Mouse (Mus musculus): ENCODE measurements around the gene Ptgis. TPM values are rescaled to one million over a fixed set of nuclear protein-coding genes. Genes with fewer than 3 reads are reported as not detected.

Gene Ptgis
- polyA plus RNA-seq, 2 experiments, result 31.2 to 37.7 TPM

DNA sequence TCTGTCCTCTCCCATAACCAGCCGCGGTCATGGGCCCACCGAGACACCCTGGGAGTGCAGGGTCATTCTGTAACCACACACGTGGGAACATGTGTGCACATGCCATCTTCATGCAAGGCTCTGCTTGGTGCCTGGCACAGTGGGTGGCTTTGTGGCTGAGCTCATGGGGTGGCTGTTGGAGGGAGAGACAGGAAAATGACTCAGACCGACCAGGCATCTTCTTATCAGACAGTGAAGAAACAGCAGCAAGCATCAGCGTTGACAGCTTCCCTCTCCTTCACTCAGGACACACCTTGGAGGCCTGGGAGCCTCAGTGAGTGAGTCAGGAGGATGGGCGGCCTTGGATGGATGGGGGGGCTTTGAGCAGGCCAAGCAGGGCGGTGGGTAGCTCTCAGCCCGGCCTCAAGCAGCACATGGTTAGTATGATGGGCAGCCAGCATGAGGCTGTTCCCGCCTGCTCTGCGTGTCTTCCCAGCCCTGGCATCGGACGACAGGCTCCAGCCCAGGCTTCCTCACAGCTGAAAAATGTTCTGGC lies 32.9 kb upstream of the Ptgis start:
- no peak overlapping the region for H3K4me3 ChIP-seq (replicated peaks; ENCODE audit: low read length)
- no peaks in the 10 kb centered on the region for H3K9me3 ChIP-seq (ENCODE audit: control insufficient read depth, low read length)
- 80% methylated on average over 13 of the region's 13 CpGs for WGBS
- H3K27me3 ChIP-seq (ENCODE audit: control insufficient read depth, insufficient read depth, low read length), result no peaks in the 10 kb centered on the region
- no peak overlapping the region for H3K9ac ChIP-seq (ENCODE audit: low read depth, low read length, severe bottlenecking)
- H3K27ac ChIP-seq (replicated peaks; ENCODE audit: low read depth, low read length), result no peak overlapping the region
- ATAC-seq (ENCODE audit: low FRiP score, low read depth), result no peak
- TF ChIP-seq POLR2A (IDR thresholded peaks at IDR 0.05; ENCODE audit: borderline replicate concordance, extremely low read depth, insufficient read depth, insufficient read length), result no peak
- H3K4me1 ChIP-seq (ENCODE audit: control insufficient read depth, insufficient read depth, low read length), result no peaks in the 10 kb centered on the region
- DNase-seq (ENCODE audit: low spot score), result no peak
- no peaks in the 10 kb centered on the region for H3K36me3 ChIP-seq (ENCODE audit: control insufficient read depth, insufficient read depth, low read length)
- H3K4me2 ChIP-seq (replicated peaks; ENCODE audit: low read depth, low read length, severe bottlenecking), result no peak overlapping the region

DNA sequence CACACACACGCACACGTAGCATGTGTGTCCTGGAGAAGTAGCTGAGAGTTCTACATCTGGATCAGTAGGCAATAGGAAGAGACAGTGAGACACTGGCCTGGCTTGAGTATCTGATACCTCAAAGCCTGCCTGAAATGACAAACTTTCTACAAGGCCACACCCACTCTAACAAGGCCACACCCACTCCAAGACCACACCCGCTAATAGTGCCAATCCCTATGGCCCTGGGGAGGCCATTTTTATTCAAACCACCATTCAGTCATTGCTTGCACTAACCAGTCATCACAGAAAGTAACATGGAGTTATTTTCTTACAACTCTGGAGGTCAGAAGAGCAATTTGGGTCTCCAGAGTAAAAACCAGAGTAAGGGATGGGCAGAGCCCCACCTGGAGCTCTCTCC lies 32.3 kb upstream of the Ptgis start:
- ATAC-seq (ENCODE audit: low FRiP score, low read depth), result no peak
- no peaks in the 10 kb centered on the region for H3K4me1 ChIP-seq (ENCODE audit: control insufficient read depth, insufficient read depth, low read length)
- H3K36me3 ChIP-seq (ENCODE audit: control insufficient read depth, insufficient read depth, low read length), result no peaks in the 10 kb centered on the region
- no peak for DNase-seq (ENCODE audit: low spot score)
- no peaks in the 10 kb centered on the region for H3K27me3 ChIP-seq (ENCODE audit: control insufficient read depth, insufficient read depth, low read length)
- no peak overlapping the region for H3K9ac ChIP-seq (ENCODE audit: low read depth, low read length, severe bottlenecking)
- no peak for TF ChIP-seq POLR2A (IDR thresholded peaks at IDR 0.05; ENCODE audit: borderline replicate concordance, extremely low read depth, insufficient read depth, insufficient read length)
- no peak overlapping the region for H3K4me3 ChIP-seq (replicated peaks; ENCODE audit: low read length)
- no peak overlapping the region for H3K4me2 ChIP-seq (replicated peaks; ENCODE audit: low read depth, low read length, severe bottlenecking)
- 84% methylated on average over 3 of the region's 3 CpGs for WGBS
- no peak overlapping the region for H3K27ac ChIP-seq (replicated peaks; ENCODE audit: low read depth, low read length)
- H3K9me3 ChIP-seq (ENCODE audit: control insufficient read depth, low read length), result no peaks in the 10 kb centered on the region

DNA sequence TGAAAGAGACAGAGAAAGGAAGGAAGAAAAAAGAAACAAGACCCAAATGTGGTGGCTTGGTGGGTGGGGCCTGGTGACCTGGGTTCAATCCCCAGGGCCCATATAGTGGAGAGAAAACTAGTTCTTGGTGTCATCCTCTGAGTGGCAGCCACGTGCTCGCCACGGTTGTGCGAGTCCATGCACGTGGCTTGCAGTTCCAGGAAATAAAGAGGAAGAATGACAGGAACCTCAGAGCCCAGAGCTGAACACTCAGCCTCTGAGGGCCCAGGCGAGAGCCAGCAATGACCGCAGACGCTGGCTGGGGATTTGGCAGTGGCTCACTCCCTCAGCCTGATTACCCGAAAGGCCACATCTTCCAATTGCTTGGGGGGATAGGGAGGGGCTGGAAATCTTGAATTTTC lies 30.7 kb upstream of the Ptgis start:
- 83% methylated on average over 9 of the region's 9 CpGs for WGBS
- Histone ChIP-seq H3K27ac (replicated peaks; ENCODE audit: low read depth, low read length) (no peak overlapping the region), H3K27me3 (ENCODE audit: control insufficient read depth, insufficient read depth, low read length) (no peaks in the 10 kb centered on the region), H3K4me3 (replicated peaks; ENCODE audit: low read length) (no peak overlapping the region), H3K36me3 (ENCODE audit: control insufficient read depth, insufficient read depth, low read length) (no peaks in the 10 kb centered on the region), H3K9me3 (ENCODE audit: control insufficient read depth, low read length) (no peaks in the 10 kb centered on the region), H3K9ac (ENCODE audit: low read depth, low read length, severe bottlenecking) (no peak overlapping the region), H3K4me1 (ENCODE audit: control insufficient read depth, insufficient read depth, low read length) (no peaks in the 10 kb centered on the region), H3K4me2 (replicated peaks; ENCODE audit: low read depth, low read length, severe bottlenecking) (no peak overlapping the region)
- DNase-seq (ENCODE audit: low spot score) (no peak), ATAC-seq (ENCODE audit: low FRiP score, low read depth) (no peak)
- TF ChIP-seq POLR2A (IDR thresholded peaks at IDR 0.05; ENCODE audit: borderline replicate concordance, extremely low read depth, insufficient read depth, insufficient read length), result no peak

GRCm38 (mm10) chr2:167270496-167270895 lies 30.1 kb upstream of the Ptgis start:
- DNase-seq (ENCODE audit: low spot score) (no peak), ATAC-seq (ENCODE audit: low FRiP score, low read depth) (no peak)
- no peaks in the 10 kb centered on the region for H3K4me1 ChIP-seq (ENCODE audit: control insufficient read depth, insufficient read depth, low read length)
- H3K9me3 ChIP-seq (ENCODE audit: control insufficient read depth, low read length), result no peaks in the 10 kb centered on the region
- 84% methylated on average over 3 of the region's 3 CpGs for WGBS
- TF ChIP-seq POLR2A (IDR thresholded peaks at IDR 0.05; ENCODE audit: borderline replicate concordance, extremely low read depth, insufficient read depth, insufficient read length), result no peak
- no peaks in the 10 kb centered on the region for H3K36me3 ChIP-seq (ENCODE audit: control insufficient read depth, insufficient read depth, low read length)
- H3K9ac ChIP-seq (ENCODE audit: low read depth, low read length, severe bottlenecking), result no peak overlapping the region
- no peak overlapping the region for H3K4me3 ChIP-seq (replicated peaks; ENCODE audit: low read length)
- H3K27ac ChIP-seq (replicated peaks; ENCODE audit: low read depth, low read length), result no peak overlapping the region
- no peaks in the 10 kb centered on the region for H3K27me3 ChIP-seq (ENCODE audit: control insufficient read depth, insufficient read depth, low read length)
- no peak overlapping the region for H3K4me2 ChIP-seq (replicated peaks; ENCODE audit: low read depth, low read length, severe bottlenecking)

DNA sequence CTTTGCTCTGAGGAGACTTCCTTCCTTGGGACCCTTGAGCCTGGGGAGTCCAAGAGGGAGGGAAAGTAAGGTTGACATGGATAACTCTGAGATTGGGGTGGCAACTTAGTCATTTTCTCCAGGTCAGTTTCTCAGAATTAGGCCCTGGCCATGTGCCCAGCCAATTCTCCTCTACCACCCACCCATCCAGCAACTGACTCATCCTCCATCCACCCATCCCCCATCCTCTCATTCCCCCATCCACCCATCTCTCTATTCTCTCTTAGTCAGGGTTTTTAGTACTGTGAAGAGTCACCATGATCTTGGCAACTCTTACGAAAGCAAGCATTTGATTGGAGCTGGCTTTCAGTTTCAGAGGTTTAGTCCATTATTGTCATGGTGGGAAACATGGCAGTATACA lies 28.3 kb upstream of the Ptgis start:
- Histone ChIP-seq H3K9ac (ENCODE audit: low read depth, low read length, severe bottlenecking) (no peak overlapping the region), H3K27ac (replicated peaks; ENCODE audit: low read depth, low read length) (no peak overlapping the region), H3K36me3 (ENCODE audit: control insufficient read depth, insufficient read depth, low read length) (no peaks in the 10 kb centered on the region), H3K9me3 (ENCODE audit: control insufficient read depth, low read length) (no peaks in the 10 kb centered on the region), H3K4me3 (replicated peaks; ENCODE audit: low read length) (no peak overlapping the region), H3K27me3 (ENCODE audit: control insufficient read depth, insufficient read depth, low read length) (no peaks in the 10 kb centered on the region), H3K4me1 (ENCODE audit: control insufficient read depth, insufficient read depth, low read length) (no peaks in the 10 kb centered on the region), H3K4me2 (replicated peaks; ENCODE audit: low read depth, low read length, severe bottlenecking) (no peak overlapping the region)
- DNase-seq (ENCODE audit: low spot score) (no peak), ATAC-seq (ENCODE audit: low FRiP score, low read depth) (no peak)
- 93% methylated on average over 1 of the region's 1 CpGs for WGBS
- TF ChIP-seq POLR2A (IDR thresholded peaks at IDR 0.05; ENCODE audit: borderline replicate concordance, extremely low read depth, insufficient read depth, insufficient read length), result no peak

DNA sequence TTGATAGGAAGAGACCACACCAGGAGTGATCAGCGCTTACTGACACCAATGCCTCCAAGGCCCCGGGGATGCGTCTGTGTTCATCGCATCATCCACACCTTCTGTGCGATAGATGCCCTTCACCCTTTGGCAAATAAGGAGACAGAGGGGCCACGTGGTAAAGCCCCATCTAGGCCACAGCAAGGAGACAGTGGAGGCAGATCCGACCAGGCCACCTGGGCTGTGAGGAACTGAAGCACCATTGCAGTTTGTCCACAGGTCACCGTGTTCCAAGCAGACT lies 27.9 kb upstream of the Ptgis start:
- DNase-seq (ENCODE audit: low spot score), result no peak
- Histone ChIP-seq H3K36me3 (ENCODE audit: control insufficient read depth, insufficient read depth, low read length) (no peaks in the 10 kb centered on the region), H3K4me3 (replicated peaks; ENCODE audit: low read length) (no peak overlapping the region), H3K9ac (ENCODE audit: low read depth, low read length, severe bottlenecking) (no peak overlapping the region), H3K4me2 (replicated peaks; ENCODE audit: low read depth, low read length, severe bottlenecking) (no peak overlapping the region), H3K9me3 (ENCODE audit: control insufficient read depth, low read length) (no peaks in the 10 kb centered on the region), H3K27me3 (ENCODE audit: control insufficient read depth, insufficient read depth, low read length) (no peaks in the 10 kb centered on the region), H3K27ac (replicated peaks; ENCODE audit: low read depth, low read length) (no peak overlapping the region), H3K4me1 (ENCODE audit: control insufficient read depth, insufficient read depth, low read length) (no peaks in the 10 kb centered on the region)
- no peak for ATAC-seq (ENCODE audit: low FRiP score, low read depth)
- 87% methylated on average over 8 of the region's 8 CpGs for whole genome bisulfite sequencing
- no peak for TF ChIP-seq POLR2A (IDR thresholded peaks at IDR 0.05; ENCODE audit: borderline replicate concordance, extremely low read depth, insufficient read depth, insufficient read length)

All from limb, embryonic 14.5 days (tissue).